Mouse (Mus musculus) hindbrain, embryonic 12.5 days (tissue): ENCODE data around the gene Igf2bp3. TPM values are rescaled to one million over a fixed set of nuclear protein-coding genes. Genes with fewer than 3 reads are reported as not detected.
A peak's percentile ranks its signal among the peaks of the same experiment; 100 is the strongest.

Experiments
- ATAC-seq: fragments of 200-750 bp; cut with Nextera tagmentation; 2 replicates; pipeline ENCODE4 v1.8.0; 2017; ENCODE audit warnings: moderate TSS enrichment; ENCODE audit not compliant: low FRiP score
- H3K27ac ChIP-seq: fragments of 300-500 bp; sonication (generic); 2 replicates; pipeline ENCODE4 v1.5.1; 2016; ENCODE audit warnings: mild to moderate bottlenecking
- H3K27me3 ChIP-seq: fragments of 300-500 bp; sonication (generic); 2 replicates; pipeline ENCODE4 v1.6.1; 2016; ENCODE audit warnings: mild to moderate bottlenecking
- H3K36me3 ChIP-seq: fragments of 300-500 bp; sonication (generic); 2 replicates; pipeline ENCODE4 v1.6.1; 2016; ENCODE audit warnings: mild to moderate bottlenecking
- H3K4me1 ChIP-seq: fragments of 300-500 bp; sonication (generic); 2 replicates; pipeline ENCODE4 v1.6.1; 2016
- H3K4me2 ChIP-seq: fragments of 300-500 bp; sonication (generic); replicated peaks from 2 replicates; pipeline ENCODE4 v1.6.1; 2016; ENCODE audit warnings: mild to moderate bottlenecking
- H3K4me3 ChIP-seq: fragments of 300-500 bp; sonication (generic); 2 replicates; pipeline ENCODE4 v1.5.1; 2016; ENCODE audit warnings: mild to moderate bottlenecking
- H3K9ac ChIP-seq: fragments of 300-500 bp; sonication (generic); 2 replicates; pipeline ENCODE4 v1.6.1; 2016; ENCODE audit warnings: mild to moderate bottlenecking, moderate library complexity
- H3K9me3 ChIP-seq: fragments of 300-500 bp; sonication (generic); replicated peaks from 2 replicates; pipeline ENCODE4 v1.6.1; 2016; ENCODE audit warnings: mild to moderate bottlenecking
- WGBS: fragments of 180-500 bp; shearing (Covaris S2); methylation state at CpG from one replicate; pipeline ENCODE4 v1.1.7; 2016; 5-methylcytosine and 5-hydroxymethylcytosine counted together
- polyA plus RNA-seq: library from polyadenylated mRNA; unstranded; fragments of >200 nt; fragmentation: Nextera tagmentation; extraction: Ambion mirVana; gene quantifications from 2 replicates; pipeline ENCODE4 v1.2.1, GENCODE M21; 2016

Gene Igf2bp3
- polyA plus RNA-seq, 1 experiment from 2014 or later: 95.3 TPM

- H3K4me3 ChIP-seq: no peak overlapping the region
- peaks cover 8% of the 10 kb centered on the region; the same call in 1 of the 2 replicates for H3K4me1 ChIP-seq
- no peak overlapping the region for H3K27ac ChIP-seq
- no peak for ATAC-seq
- no peak overlapping the region for H3K4me2 ChIP-seq
- 76% methylated on average over 5 of the region's 5 CpGs for WGBS
- H3K27me3 ChIP-seq: no peaks in the 10 kb centered on the region
- H3K9me3 ChIP-seq: no peaks in the 10 kb centered on the region
- H3K9ac ChIP-seq: no peak overlapping the region
- H3K36me3 ChIP-seq: peaks cover 5% of the 10 kb centered on the region; the same call in 1 of the 2 replicates
Observed at GRCm38 (mm10) chr6:49141125-49141524, 73.6 kb downstream of the Igf2bp3 start.

- Histone ChIP-seq H3K36me3 (peaks cover 5% of the 10 kb centered on the region; the same call in 1 of the 2 replicates), H3K27ac (peak overlapping the region; percentile 30; the same call in 1 of the 2 replicates), H3K4me1 (peaks cover 3% of the 10 kb centered on the region; the same call in 1 of the 2 replicates), H3K9ac (no peak overlapping the region), H3K4me3 (no peak overlapping the region), H3K27me3 (no peaks in the 10 kb centered on the region), H3K4me2 (no peak overlapping the region), H3K9me3 (no peaks in the 10 kb centered on the region)
- no peak for ATAC-seq
- WGBS: 86% methylated on average over 17 of the region's 17 CpGs
Observed at GRCm38 (mm10) chr6:49138159-49139051, 76.4 kb downstream of the Igf2bp3 start.

- H3K27ac ChIP-seq: no peak overlapping the region
- H3K9me3 ChIP-seq: no peaks in the 10 kb centered on the region
- no peak for ATAC-seq
- peaks cover 12% of the 10 kb centered on the region; the same call in 1 of the 2 replicates for H3K36me3 ChIP-seq
- H3K9ac ChIP-seq: no peak overlapping the region
- no peak overlapping the region for H3K4me3 ChIP-seq
- H3K4me1 ChIP-seq: peaks cover 9% of the 10 kb centered on the region
- no peak overlapping the region for H3K4me2 ChIP-seq
- H3K27me3 ChIP-seq: no peaks in the 10 kb centered on the region
- 91% methylated on average over 5 of the region's 5 CpGs for WGBS
Observed at GRCm38 (mm10) chr6:49136739-49137138, 78.0 kb downstream of the Igf2bp3 start.

DNA sequence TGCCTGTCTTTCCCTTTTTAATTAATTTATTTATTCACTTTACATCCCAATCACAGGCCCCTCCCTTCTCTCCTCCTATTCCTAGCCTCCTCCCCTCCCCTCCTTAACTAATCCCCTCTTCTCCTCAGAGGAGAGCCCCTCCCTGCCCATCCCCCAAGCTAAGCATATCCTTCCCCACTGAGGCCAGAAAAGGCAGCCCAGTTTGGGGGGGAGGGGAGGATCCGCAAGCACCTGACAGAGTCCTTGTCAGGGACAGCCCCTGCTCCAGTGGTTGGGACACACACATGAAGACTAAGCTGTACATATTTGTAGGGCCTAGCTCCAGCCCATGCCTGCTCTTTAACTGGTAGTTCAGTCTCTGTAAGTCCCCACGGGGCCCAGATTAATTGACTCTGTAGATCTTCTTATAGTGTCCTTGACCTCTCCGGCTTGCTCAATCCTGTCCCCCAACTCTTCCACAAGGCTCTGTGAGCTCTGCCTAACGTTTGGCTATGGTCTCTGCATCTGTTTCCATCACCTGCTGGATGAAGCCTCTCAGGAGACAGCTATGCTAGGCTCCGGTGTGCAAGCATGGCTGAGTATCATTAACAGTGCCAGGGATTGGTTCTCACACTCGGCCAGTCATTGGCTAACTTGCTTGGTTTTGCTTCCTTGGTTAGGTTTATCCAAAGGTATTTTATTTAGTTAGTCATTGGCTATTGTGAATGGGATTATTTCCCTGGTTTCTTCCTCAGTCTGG, 82.2 kb downstream of the Igf2bp3 start:
- H3K9me3 ChIP-seq: no peaks in the 10 kb centered on the region
- 54% methylated on average over 6 of the region's 6 CpGs for WGBS
- H3K4me3 ChIP-seq: no peak overlapping the region
- no peak; the same call in 1 of the 2 replicates for ATAC-seq
- H3K4me2 ChIP-seq: no peak overlapping the region
- no peaks in the 10 kb centered on the region for H3K27me3 ChIP-seq
- H3K27ac ChIP-seq: no peak overlapping the region
- H3K36me3 ChIP-seq: 0 out of 2 replicates have a peak, but pooled peaks cover 7% of the 10 kb centered on the region
- peaks cover 6% of the 10 kb centered on the region for H3K4me1 ChIP-seq
- H3K9ac ChIP-seq: no peak overlapping the region

DNA sequence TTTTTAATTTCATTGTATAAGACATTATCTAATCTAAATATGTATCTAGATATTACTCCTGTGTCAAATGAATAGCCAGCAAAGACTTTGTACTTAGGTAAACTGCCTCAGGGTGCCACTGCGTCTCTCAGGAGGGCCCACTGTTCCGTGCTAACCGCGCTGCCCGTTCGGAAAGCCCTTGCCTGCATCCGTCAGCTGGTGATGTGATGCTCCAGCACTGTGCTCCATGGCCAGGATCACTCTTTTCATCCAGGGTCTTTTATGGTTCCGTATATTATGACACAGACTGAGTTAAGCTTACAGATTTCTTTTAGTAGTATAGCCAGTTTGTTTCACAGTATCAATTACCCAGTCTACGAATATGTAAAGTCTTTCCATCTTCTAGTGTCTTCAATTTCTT, 82.9 kb downstream of the Igf2bp3 start:
- Histone ChIP-seq H3K4me2 (no peak overlapping the region), H3K9me3 (no peaks in the 10 kb centered on the region), H3K27ac (no peak overlapping the region), H3K9ac (no peak overlapping the region), H3K4me3 (no peak overlapping the region), H3K4me1 (peaks cover 6% of the 10 kb centered on the region), H3K27me3 (no peaks in the 10 kb centered on the region), H3K36me3 (0 out of 2 replicates have a peak, but pooled peaks cover 7% of the 10 kb centered on the region)
- WGBS: 82% methylated on average over 9 of the region's 9 CpGs
- ATAC-seq: no peak

GRCm38 (mm10) chr6:49130328-49130727, 84.4 kb downstream of the Igf2bp3 start:
- Histone ChIP-seq H3K9ac (no peak overlapping the region), H3K4me3 (no peak overlapping the region), H3K4me1 (peaks cover 6% of the 10 kb centered on the region), H3K9me3 (no peaks in the 10 kb centered on the region), H3K27me3 (no peaks in the 10 kb centered on the region), H3K4me2 (no peak overlapping the region), H3K36me3 (peaks cover 11% of the 10 kb centered on the region; the same call in 1 of the 2 replicates), H3K27ac (no peak overlapping the region)
- ATAC-seq: no peak

DNA sequence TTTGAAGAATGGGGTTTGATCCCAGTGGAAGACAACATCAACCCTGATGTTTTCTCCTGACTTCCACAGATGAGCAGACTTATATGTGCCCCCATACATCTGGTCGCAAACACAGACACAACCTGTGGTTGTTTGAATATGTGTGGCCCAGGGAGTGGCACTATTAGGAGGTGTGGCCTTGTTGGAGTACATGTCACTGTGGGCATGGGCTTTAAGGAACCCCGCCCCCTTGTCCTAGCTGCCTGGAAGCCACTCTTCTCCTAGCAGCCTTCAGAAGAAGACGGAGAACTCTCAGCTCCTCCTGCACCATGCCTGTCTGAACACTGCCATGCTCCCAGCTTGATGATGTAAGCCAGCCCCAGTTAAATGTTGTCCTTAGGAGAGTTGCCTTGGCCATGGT, 94.4 kb downstream of the Igf2bp3 start:
- Histone ChIP-seq H3K9me3 (no peaks in the 10 kb centered on the region), H3K4me2 (no peak overlapping the region), H3K27ac (no peak overlapping the region), H3K27me3 (no peaks in the 10 kb centered on the region), H3K9ac (no peak overlapping the region), H3K36me3 (peaks cover 37% of the 10 kb centered on the region), H3K4me3 (no peak overlapping the region), H3K4me1 (no peaks in the 10 kb centered on the region; the same call in 1 of the 2 replicates)
- 93% methylated on average over 3 of the region's 3 CpGs for WGBS
- no peak for ATAC-seq

- Histone ChIP-seq H3K36me3 (peaks cover 33% of the 10 kb centered on the region), H3K9me3 (no peaks in the 10 kb centered on the region), H3K9ac (no peak overlapping the region), H3K27me3 (no peaks in the 10 kb centered on the region), H3K4me2 (no peak overlapping the region), H3K4me1 (no peaks in the 10 kb centered on the region; the same call in 1 of the 2 replicates), H3K27ac (no peak overlapping the region), H3K4me3 (no peak overlapping the region)
- no peak for ATAC-seq
- 79% methylated on average over 1 of the region's 1 CpGs for WGBS
Observed at GRCm38 (mm10) chr6:49119462-49120135, 95.2 kb downstream of the Igf2bp3 start.

DNA sequence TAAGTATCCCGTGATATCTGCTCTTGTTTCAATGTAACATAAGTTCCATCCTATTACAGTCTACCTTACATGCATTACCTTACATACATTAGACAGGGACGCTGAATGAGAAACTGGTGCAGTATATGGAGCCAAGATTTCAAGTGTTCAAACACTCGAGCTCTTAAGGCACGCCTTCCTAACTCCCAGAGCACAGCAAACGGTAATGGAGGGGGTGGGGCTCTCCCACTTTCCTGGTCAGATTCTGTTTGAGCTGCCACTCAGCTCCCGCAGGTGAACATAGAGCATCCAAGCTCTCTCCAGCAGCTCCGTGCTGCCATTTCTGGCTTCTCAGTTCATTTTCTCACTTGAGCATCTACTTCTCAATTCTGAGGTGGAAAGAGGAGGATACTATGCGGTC, 96.3 kb downstream of the Igf2bp3 start:
- Histone ChIP-seq H3K9ac (no peak overlapping the region), H3K4me1 (no peaks in the 10 kb centered on the region; the same call in 1 of the 2 replicates), H3K4me3 (no peak overlapping the region), H3K27me3 (no peaks in the 10 kb centered on the region), H3K9me3 (no peaks in the 10 kb centered on the region), H3K36me3 (peaks cover 37% of the 10 kb centered on the region), H3K27ac (no peak overlapping the region), H3K4me2 (no peak overlapping the region)
- no peak for ATAC-seq
- WGBS: 84% methylated on average over 8 of the region's 8 CpGs

GRCm38 (mm10) chr6:49116241-49116640, 98.5 kb downstream of the Igf2bp3 start:
- no peaks in the 10 kb centered on the region for H3K9me3 ChIP-seq
- no peak overlapping the region for H3K4me2 ChIP-seq
- H3K27ac ChIP-seq: no peak overlapping the region
- peaks cover 25% of the 10 kb centered on the region for H3K36me3 ChIP-seq
- no peaks in the 10 kb centered on the region; the same call in 1 of the 2 replicates for H3K4me1 ChIP-seq
- ATAC-seq: no peak
- H3K4me3 ChIP-seq: no peak overlapping the region
- H3K27me3 ChIP-seq: no peaks in the 10 kb centered on the region
- no peak overlapping the region for H3K9ac ChIP-seq
- WGBS: 94% methylated on average over 8 of the region's 8 CpGs

DNA sequence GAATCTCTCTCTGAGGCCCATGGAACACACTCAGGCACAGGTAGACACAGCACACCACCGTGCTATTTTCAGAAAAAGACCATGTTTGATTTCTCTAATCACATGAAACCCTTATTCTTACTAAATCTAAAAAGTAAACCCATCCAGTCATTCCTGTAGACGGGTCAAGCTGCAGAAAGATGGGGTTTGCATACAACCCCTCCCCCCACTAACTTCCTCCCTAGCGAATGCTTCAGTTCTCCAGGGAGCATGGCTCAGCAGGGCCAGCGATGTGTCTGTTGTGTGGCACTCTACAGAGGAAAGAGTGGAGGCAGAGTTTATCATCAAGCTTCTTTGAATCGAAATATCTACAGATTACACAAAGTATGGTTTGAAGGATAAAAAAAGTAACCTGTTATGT, 99.2 kb downstream of the Igf2bp3 start:
- WGBS: 75% methylated on average over 5 of the region's 5 CpGs
- no peak for ATAC-seq

DNA sequence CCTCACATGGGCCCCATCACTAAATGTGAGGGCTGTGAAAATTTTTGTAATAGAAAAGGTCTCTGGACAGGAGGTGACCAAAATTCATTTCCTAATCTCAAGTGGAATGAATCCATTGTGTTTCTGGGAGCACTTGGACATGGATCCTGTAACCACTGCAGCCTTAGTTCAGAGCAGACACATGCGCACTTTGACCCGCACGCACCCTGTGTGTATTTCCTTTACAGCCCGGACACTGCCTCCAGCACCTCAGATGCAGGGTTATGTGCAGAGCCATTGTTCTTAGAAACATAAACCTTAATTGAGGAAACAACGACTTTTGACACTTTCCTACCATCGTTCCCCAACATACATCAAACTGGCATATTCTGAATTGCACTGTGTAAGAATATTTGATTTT, 100.3 kb downstream of the Igf2bp3 start:
- H3K36me3 ChIP-seq: peaks cover 30% of the 10 kb centered on the region
- no peak overlapping the region for H3K4me3 ChIP-seq
- WGBS: 88% methylated on average over 6 of the region's 6 CpGs
- H3K4me2 ChIP-seq: no peak overlapping the region
- H3K27ac ChIP-seq: no peak overlapping the region
- H3K9ac ChIP-seq: no peak overlapping the region
- no peaks in the 10 kb centered on the region for H3K9me3 ChIP-seq
- no peaks in the 10 kb centered on the region; the same call in 1 of the 2 replicates for H3K4me1 ChIP-seq
- no peaks in the 10 kb centered on the region for H3K27me3 ChIP-seq
- no peak for ATAC-seq

More for the DNA sequence above, 99.2 kb downstream of the Igf2bp3 start:
- H3K27me3 ChIP-seq: no peaks in the 10 kb centered on the region
- H3K9me3 ChIP-seq: no peaks in the 10 kb centered on the region
- no peak overlapping the region for H3K4me2 ChIP-seq
- peaks cover 27% of the 10 kb centered on the region for H3K36me3 ChIP-seq
- no peak overlapping the region for H3K4me3 ChIP-seq
- no peak overlapping the region for H3K27ac ChIP-seq
- no peaks in the 10 kb centered on the region; the same call in 1 of the 2 replicates for H3K4me1 ChIP-seq
- no peak overlapping the region for H3K9ac ChIP-seq
